Mouse (Mus musculus) liver, postnatal 0 days (tissue): ENCODE data around the gene Mvb12b. TPM values are rescaled to one million over a fixed set of nuclear protein-coding genes. Genes with fewer than 3 reads are reported as not detected.
A peak's percentile ranks its signal among the peaks of the same experiment; 100 is the strongest.

Experiments
- ATAC-seq: fragments of 200-750 bp; cut with Nextera tagmentation; 2 replicates; pipeline ENCODE4 v1.8.0; 2017; ENCODE audit warnings: mild to moderate bottlenecking, moderate library complexity
- DNase-seq: peaks from one replicate; pipeline ENCODE4 v3.0.0-alpha.2; 2016
- H3K27ac ChIP-seq: fragments of 300-500 bp; sonication (generic); 2 replicates; pipeline ENCODE4 v1.5.1; 2014; ENCODE audit warnings: antibody characterized with exemption, moderate library complexity, mild to moderate bottlenecking, low read depth
- H3K27me3 ChIP-seq: fragments of 300-500 bp; sonication (generic); 2 replicates; pipeline ENCODE4 v1.6.1; 2014; ENCODE audit warnings: low read length, control low read depth, mixed read lengths; ENCODE audit not compliant: insufficient read depth
- H3K36me3 ChIP-seq: fragments of 300-500 bp; sonication (generic); replicated peaks from 2 replicates; pipeline ENCODE4 v1.6.1; 2014; ENCODE audit warnings: mild to moderate bottlenecking, control low read depth, low read length, moderate library complexity, mixed read lengths; ENCODE audit not compliant: insufficient read depth
- H3K4me1 ChIP-seq: fragments of 300-500 bp; sonication (generic); 2 replicates; pipeline ENCODE4 v1.6.1; 2014; ENCODE audit warnings: antibody characterized with exemption, mild to moderate bottlenecking, control low read depth; ENCODE audit not compliant: insufficient read depth
- H3K4me2 ChIP-seq: fragments of 300-500 bp; sonication (generic); 2 replicates; pipeline ENCODE4 v1.6.1; 2014; ENCODE audit warnings: low read depth, mild to moderate bottlenecking, low read length, moderate library complexity, mixed read lengths
- H3K4me3 ChIP-seq: fragments of 300-500 bp; sonication (generic); 2 replicates; pipeline ENCODE4 v1.5.1; 2014; ENCODE audit warnings: low read depth, low read length
- H3K9ac ChIP-seq: fragments of 300-500 bp; sonication (generic); replicated peaks from 2 replicates; pipeline ENCODE4 v1.6.1; 2014; ENCODE audit warnings: mild to moderate bottlenecking, moderate library complexity
- H3K9me3 ChIP-seq: fragments of 300-500 bp; sonication (generic); 2 replicates; pipeline ENCODE4 v1.6.1; 2016; ENCODE audit warnings: mild to moderate bottlenecking, control low read depth, low read length, mixed read lengths
- CTCF ChIP-seq: sonication (generic); IDR thresholded peaks from 2 replicates; pipeline ENCODE4 v1.5.1; 2016; ENCODE audit warnings: antibody characterized with exemption, low read depth
- EP300 ChIP-seq: IDR thresholded peaks from 2 replicates; pipeline ENCODE4 v1.6.1; 2016; ENCODE audit warnings: antibody characterized with exemption, low read depth, mild to moderate bottlenecking
- WGBS: fragments of 180-500 bp; shearing (Covaris S2); extraction: QIAGEN DNeasy Blood & Tissue Kit; methylation state at CpG from one replicate; pipeline ENCODE4 v1.1.7; 2014; ENCODE audit not compliant: insufficient replicate concordance; 5-methylcytosine and 5-hydroxymethylcytosine counted together
- polyA plus RNA-seq: library from polyadenylated mRNA; unstranded; fragments of >200 nt; fragmentation: Nextera tagmentation; extraction: Ambion mirVana; gene quantifications from 2 replicates; pipeline ENCODE4 v1.2.1, GENCODE M21; 2015

The Mvb12b gene
- polyA plus RNA-seq, 1 experiment from 2014 or later = 8.1 TPM

DNA sequence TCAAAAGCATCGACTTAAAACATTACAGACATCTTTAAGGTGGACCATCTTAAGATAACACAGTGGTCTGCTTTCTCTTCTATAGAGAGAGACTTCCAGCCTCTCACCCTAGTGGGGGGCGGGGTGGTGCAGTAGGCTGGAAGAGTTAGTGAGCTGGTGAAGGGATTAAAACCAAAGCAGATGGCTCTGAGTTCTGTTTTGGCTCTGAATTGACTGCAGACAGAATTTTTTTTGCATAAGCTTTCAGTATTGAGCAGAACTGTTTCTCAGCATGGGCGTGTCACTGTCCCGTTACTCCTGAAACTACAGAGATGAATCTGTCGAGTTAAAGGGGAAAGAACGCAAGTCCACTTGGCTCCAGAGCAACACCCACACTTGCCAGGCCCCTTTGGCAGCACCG, 4.6 kb upstream of the Mvb12b start:
- no peaks in the 10 kb centered on the region for H3K9me3 ChIP-seq
- no peaks in the 10 kb centered on the region for H3K27me3 ChIP-seq
- ATAC-seq = no peak
- peaks cover 5% of the 10 kb centered on the region; the same call in 1 of the 2 replicates for H3K4me1 ChIP-seq
- no peaks in the 10 kb centered on the region for H3K36me3 ChIP-seq
- H3K4me2 ChIP-seq = no peak overlapping the region
- no peak overlapping the region for H3K4me3 ChIP-seq
- H3K9ac ChIP-seq = no peak overlapping the region
- 61% methylated on average over 7 of the region's 7 CpGs for WGBS
- DNase-seq = no peak
- TF ChIP-seq EP300 = no peak
- TF ChIP-seq CTCF = no peak
- H3K27ac ChIP-seq = no peak overlapping the region

DNA sequence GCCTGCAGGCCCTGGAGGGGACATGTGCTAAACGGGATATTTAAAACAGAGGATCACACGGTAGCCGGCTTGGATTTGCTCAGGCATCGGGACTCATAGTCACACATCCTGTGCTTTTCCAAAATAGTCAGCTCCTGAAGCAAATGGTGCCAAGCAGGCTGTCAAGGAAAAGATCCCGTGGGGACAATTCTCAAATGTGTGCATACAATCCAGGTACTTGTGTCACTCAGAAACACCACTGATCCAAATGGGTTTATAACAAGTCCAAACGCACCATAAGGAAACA, 297 bp upstream of the Mvb12b start:
- Histone ChIP-seq H3K4me1 (peaks cover 26% of the 10 kb centered on the region), H3K9me3 (no peaks in the 10 kb centered on the region), H3K4me3 (peak overlapping the region; percentile 74), H3K36me3 (no peaks in the 10 kb centered on the region), H3K27ac (0 out of 2 replicates have a peak overlapping the region, but pooled peaks have one; percentile 79), H3K4me2 (peak overlapping the region; percentile 93), H3K27me3 (no peaks in the 10 kb centered on the region), H3K9ac (peak overlapping the region; percentile 91)
- TF ChIP-seq CTCF = no peak
- TF ChIP-seq EP300 = no peak
- no peak for ATAC-seq
- 66% methylated on average over 6 of the region's 6 CpGs for WGBS
- no peak for DNase-seq

DNA sequence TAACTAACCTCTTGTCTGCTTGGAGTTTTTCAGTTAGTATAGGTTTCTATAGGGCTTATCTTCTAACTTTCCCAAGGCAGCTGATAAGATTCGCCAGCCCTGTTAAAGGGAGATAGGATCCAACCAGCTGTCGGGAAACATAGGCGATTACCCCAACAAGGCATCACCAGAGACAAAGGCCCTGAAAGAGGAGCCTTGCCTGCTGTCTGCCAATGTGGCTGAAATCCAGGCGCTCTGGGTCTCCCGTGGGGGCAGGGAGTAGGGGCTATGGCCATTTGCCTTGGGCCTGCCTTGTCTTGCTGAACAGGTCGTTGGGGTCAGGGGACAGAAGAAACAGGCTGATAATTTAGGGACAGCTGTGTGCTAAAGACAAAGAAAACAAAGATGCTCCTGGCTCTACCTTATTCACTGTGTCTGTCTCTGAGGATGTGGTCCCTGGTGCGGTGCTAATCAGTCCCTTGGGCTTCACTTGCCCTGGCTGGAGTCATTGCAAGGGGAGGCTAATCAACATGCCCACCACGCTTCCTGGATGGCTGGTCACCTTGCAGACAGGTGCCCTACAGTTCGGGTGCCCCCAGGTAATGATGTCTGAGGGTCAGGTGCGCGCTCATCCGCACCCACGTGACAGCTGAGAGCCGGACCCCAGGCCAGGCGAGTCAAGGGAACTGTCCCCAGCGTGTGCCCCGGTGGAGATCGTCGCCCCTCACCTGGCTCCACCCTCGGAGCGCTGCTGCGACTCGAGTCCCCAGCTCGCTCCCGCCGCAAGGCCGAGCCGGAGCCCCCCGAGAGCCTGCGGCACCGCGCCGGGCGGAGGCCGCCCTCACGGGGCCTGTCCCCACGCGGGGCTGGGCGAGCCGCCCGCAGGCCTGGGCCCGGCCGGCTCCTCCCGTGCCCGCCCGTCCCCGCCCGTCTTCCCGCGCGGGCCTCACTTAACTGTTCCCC, 1.1 kb downstream of the Mvb12b start:
- Histone ChIP-seq H3K9ac (peak overlapping the region; percentile 91), H3K27me3 (no peaks in the 10 kb centered on the region), H3K4me3 (peak overlapping the region; percentile 74), H3K27ac (peak overlapping the region; percentile 79), H3K9me3 (no peaks in the 10 kb centered on the region), H3K36me3 (no peaks in the 10 kb centered on the region), H3K4me2 (peak overlapping the region; percentile 93), H3K4me1 (peaks cover 26% of the 10 kb centered on the region)
- peak; percentile 34 for DNase-seq
- WGBS = 3% methylated on average over 42 of the region's 51 CpGs
- TF ChIP-seq EP300 (no peak), CTCF (no peak)
- ATAC-seq = peak; percentile 84

DNA sequence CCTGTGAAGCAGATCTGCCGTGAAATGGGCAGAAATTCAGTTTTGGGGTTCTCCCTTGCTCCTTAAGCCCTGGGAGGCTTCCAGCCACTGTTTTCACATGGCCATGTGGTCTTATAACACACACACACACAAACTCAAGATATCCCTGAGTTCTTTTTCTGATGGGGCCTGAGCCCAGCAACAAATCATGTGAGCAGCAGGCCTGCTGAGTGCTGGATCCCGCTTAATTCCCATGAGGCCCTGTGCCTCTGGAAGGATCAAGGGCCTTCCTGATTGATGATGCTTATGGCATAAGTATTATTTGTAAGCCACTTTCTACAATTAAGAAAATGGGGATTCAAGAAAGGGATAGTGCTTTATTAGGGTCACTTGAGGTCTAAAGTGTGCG, 2.5 kb downstream of the Mvb12b start:
- WGBS = 86% methylated on average over 3 of the region's 3 CpGs
- Histone ChIP-seq H3K27ac (0 out of 2 replicates have a peak overlapping the region, but pooled peaks have one; percentile 29), H3K4me1 (peaks cover 26% of the 10 kb centered on the region), H3K27me3 (no peaks in the 10 kb centered on the region), H3K36me3 (no peaks in the 10 kb centered on the region), H3K4me3 (no peak overlapping the region), H3K4me2 (peak overlapping the region; percentile 93), H3K9me3 (no peaks in the 10 kb centered on the region), H3K9ac (no peak overlapping the region)
- DNase-seq (no peak), ATAC-seq (no peak)
- TF ChIP-seq CTCF (no peak), EP300 (no peak)

DNA sequence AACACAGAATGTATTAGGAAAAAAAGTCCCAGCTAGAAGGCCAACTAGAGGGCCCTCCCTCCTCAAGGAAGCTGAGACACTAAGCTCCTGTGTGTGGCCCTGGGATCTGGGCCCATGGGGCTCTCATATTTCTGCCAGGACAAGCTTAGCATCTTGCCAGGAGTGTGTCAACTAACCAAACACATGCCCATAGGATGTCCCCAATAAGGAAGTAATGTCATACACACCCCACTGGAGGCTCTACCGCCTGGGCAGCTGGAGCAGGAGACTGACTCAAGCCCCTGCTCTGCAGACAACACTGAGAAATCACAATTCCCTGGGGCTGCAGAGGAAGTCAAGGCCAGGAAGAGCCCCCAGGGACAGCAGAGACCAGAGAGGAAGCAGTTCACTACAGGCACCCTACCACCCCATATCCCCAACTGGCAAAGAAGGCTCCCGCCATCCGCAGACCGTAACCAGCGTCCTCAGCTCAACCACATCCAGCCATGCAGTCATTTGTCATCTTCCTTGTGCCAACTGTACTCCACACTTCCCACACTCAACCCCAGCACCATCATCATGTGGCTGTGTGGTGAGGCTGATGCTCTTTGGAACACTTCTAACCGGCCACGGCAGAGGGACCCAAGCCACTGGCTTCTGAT, 3.0 kb downstream of the Mvb12b start:
- DNase-seq = peak; percentile 28
- no peak overlapping the region for H3K9ac ChIP-seq
- peaks cover 26% of the 10 kb centered on the region for H3K4me1 ChIP-seq
- H3K9me3 ChIP-seq = no peaks in the 10 kb centered on the region
- H3K27ac ChIP-seq = peak overlapping the region; percentile 29; the same call in 1 of the 2 replicates
- H3K4me2 ChIP-seq = peak overlapping the region; percentile 93
- H3K36me3 ChIP-seq = no peaks in the 10 kb centered on the region
- WGBS = 60% methylated on average over 7 of the region's 7 CpGs
- no peaks in the 10 kb centered on the region for H3K27me3 ChIP-seq
- TF ChIP-seq CTCF (no peak; the same call in 1 of the 2 replicates), EP300 (no peak)
- no peak for ATAC-seq
- H3K4me3 ChIP-seq = no peak overlapping the region

DNA sequence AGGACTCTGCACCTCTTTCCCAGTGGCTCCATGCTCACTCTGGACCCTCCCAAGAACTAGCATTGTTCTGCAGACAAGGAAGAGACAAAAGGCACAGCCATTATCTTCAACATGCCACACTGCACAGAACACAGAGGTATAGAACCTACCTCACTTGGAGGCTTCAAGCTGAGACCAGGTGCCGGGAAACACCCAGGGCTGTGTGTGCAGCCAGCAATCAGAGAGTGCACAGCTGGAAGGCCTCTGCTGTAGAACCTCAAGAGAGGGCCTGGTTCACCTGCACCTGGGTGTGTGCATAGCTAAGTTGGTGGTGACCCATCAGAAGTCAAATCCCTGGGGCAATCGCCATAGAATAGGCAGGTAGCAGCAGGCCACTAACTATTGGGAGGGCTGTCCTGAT, 8.5 kb downstream of the Mvb12b start:
- Histone ChIP-seq H3K27ac (no peak overlapping the region), H3K4me3 (no peak overlapping the region), H3K36me3 (no peaks in the 10 kb centered on the region; the same call in 1 of the 2 replicates), H3K4me1 (peaks cover 8% of the 10 kb centered on the region), H3K4me2 (no peak overlapping the region), H3K9me3 (no peaks in the 10 kb centered on the region), H3K9ac (no peak overlapping the region), H3K27me3 (no peaks in the 10 kb centered on the region)
- TF ChIP-seq CTCF (no peak), EP300 (no peak)
- DNase-seq (no peak), ATAC-seq (no peak)
- WGBS = 70% methylated on average over 2 of the region's 2 CpGs
